Mouse (Mus musculus) stomach, embryonic 14.5 days (tissue): ENCODE results near the gene Tns3. TPM values are rescaled to one million over a fixed set of nuclear protein-coding genes. Genes with fewer than 3 reads are reported as not detected.

Experiments used
- ATAC-seq: fragments of 200-750 bp; cut with Nextera tagmentation; 2 replicates; pipeline ENCODE4 v1.8.0; 2017; ENCODE audit warnings: low read depth, moderate TSS enrichment; ENCODE audit not compliant: insufficient number of reproducible peaks, insufficient read depth, low FRiP score
- H3K27ac ChIP-seq: fragments of 300-500 bp; sonication (generic); 2 replicates; pipeline ENCODE4 v1.5.1; 2014; ENCODE audit warnings: mild to moderate bottlenecking, low read length, moderate library complexity, mixed read lengths
- H3K27me3 ChIP-seq: fragments of 300-500 bp; sonication (generic); 2 replicates; pipeline ENCODE4 v1.6.1; 2014; ENCODE audit warnings: low read length, control low read depth, mixed read lengths; ENCODE audit not compliant: control insufficient read depth, insufficient read depth
- H3K36me3 ChIP-seq: fragments of 300-500 bp; sonication (generic); 2 replicates; pipeline ENCODE4 v1.6.1; 2014; ENCODE audit warnings: mild to moderate bottlenecking, control low read depth, low read length, moderate library complexity, mixed read lengths; ENCODE audit not compliant: control insufficient read depth, insufficient read depth
- H3K4me1 ChIP-seq: fragments of 300-500 bp; sonication (generic); 2 replicates; pipeline ENCODE4 v1.6.1; 2014; ENCODE audit warnings: low read length, control low read depth, mixed read lengths; ENCODE audit not compliant: control insufficient read depth, insufficient read depth
- H3K4me2 ChIP-seq: fragments of 300-500 bp; sonication (generic); replicated peaks from 2 replicates; pipeline ENCODE4 v1.6.1; 2014; ENCODE audit warnings: low read depth, low read length, control low read depth
- H3K4me3 ChIP-seq: fragments of 300-500 bp; sonication (generic); 2 replicates; pipeline ENCODE4 v1.5.1; 2014; ENCODE audit warnings: low read depth, low read length, control low read depth
- H3K9ac ChIP-seq: fragments of 300-500 bp; sonication (generic); replicated peaks from 2 replicates; pipeline ENCODE4 v1.6.1; 2014; ENCODE audit warnings: low read depth, mild to moderate bottlenecking, control low read depth, low read length, moderate library complexity, mixed read lengths
- H3K9me3 ChIP-seq: fragments of 300-500 bp; sonication (generic); 2 replicates; pipeline ENCODE4 v1.6.1; 2016; ENCODE audit warnings: low read depth, low read length, control low read depth; ENCODE audit not compliant: control insufficient read depth
- WGBS: fragments of 180-500 bp; shearing (Covaris S2); extraction: QIAGEN DNeasy Blood & Tissue Kit; methylation state at CpG from one replicate; pipeline ENCODE4 v1.1.7; 2014; 5-methylcytosine and 5-hydroxymethylcytosine counted together
- polyA plus RNA-seq: library from polyadenylated mRNA; unstranded; fragments of >200 nt; fragmentation: Nextera tagmentation; extraction: Ambion mirVana; gene quantifications from 2 replicates; pipeline ENCODE4 v1.2.1, GENCODE M21; 2014

Tns3 gene
- polyA plus RNA-seq, 1 experiment from 2014 or later = 31.2 TPM

GRCm38 (mm10) chr11:8583137-8583536, 81.2 kb downstream of the Tns3 start:
- peaks cover 17% of the 10 kb centered on the region for H3K4me1 ChIP-seq
- peak overlapping the region; percentile 52; the same call in 1 of the 2 replicates for H3K27ac ChIP-seq
- WGBS = 76% methylated on average over 3 of the region's 3 CpGs
- H3K36me3 ChIP-seq = peaks cover 3% of the 10 kb centered on the region; the same call in 1 of the 2 replicates
- ATAC-seq = no peak
- no peaks in the 10 kb centered on the region for H3K27me3 ChIP-seq
- H3K4me3 ChIP-seq = no peak overlapping the region
- H3K4me2 ChIP-seq = no peak overlapping the region
- no peaks in the 10 kb centered on the region for H3K9me3 ChIP-seq
- H3K9ac ChIP-seq = no peak overlapping the region

- Histone ChIP-seq H3K36me3 (peaks cover 9% of the 10 kb centered on the region), H3K9me3 (no peaks in the 10 kb centered on the region), H3K4me3 (no peak overlapping the region), H3K4me2 (no peak overlapping the region), H3K9ac (no peak overlapping the region), H3K27ac (no peak overlapping the region), H3K4me1 (peaks cover 15% of the 10 kb centered on the region), H3K27me3 (no peaks in the 10 kb centered on the region)
- WGBS = 74% methylated on average over 10 of the region's 10 CpGs
- peak; percentile 44 for ATAC-seq
Measured at GRCm38 (mm10) chr11:8582101-8582920, 82.0 kb downstream of the Tns3 start.

GRCm38 (mm10) chr11:8579789-8580188, 84.5 kb downstream of the Tns3 start:
- no peaks in the 10 kb centered on the region for H3K27me3 ChIP-seq
- WGBS = 60% methylated on average over 5 of the region's 5 CpGs
- peaks cover 16% of the 10 kb centered on the region for H3K36me3 ChIP-seq
- no peaks in the 10 kb centered on the region for H3K9me3 ChIP-seq
- H3K4me2 ChIP-seq = no peak overlapping the region
- H3K4me1 ChIP-seq = peaks cover 20% of the 10 kb centered on the region
- ATAC-seq = no peak
- no peak overlapping the region for H3K9ac ChIP-seq
- no peak overlapping the region for H3K4me3 ChIP-seq
- peak overlapping the region; percentile 52; the same call in 1 of the 2 replicates for H3K27ac ChIP-seq

- Histone ChIP-seq H3K27ac (peak overlapping the region; percentile 21; the same call in 1 of the 2 replicates), H3K4me1 (peaks cover 22% of the 10 kb centered on the region; the same call in 1 of the 2 replicates), H3K4me3 (no peak overlapping the region), H3K9ac (no peak overlapping the region), H3K9me3 (no peaks in the 10 kb centered on the region), H3K4me2 (no peak overlapping the region), H3K27me3 (no peaks in the 10 kb centered on the region), H3K36me3 (peaks cover 18% of the 10 kb centered on the region)
- ATAC-seq = no peak; the same call in 1 of the 2 replicates
- WGBS = 76% methylated on average over 10 of the region's 10 CpGs
Measured at GRCm38 (mm10) chr11:8575217-8576180, 88.8 kb downstream of the Tns3 start.

DNA sequence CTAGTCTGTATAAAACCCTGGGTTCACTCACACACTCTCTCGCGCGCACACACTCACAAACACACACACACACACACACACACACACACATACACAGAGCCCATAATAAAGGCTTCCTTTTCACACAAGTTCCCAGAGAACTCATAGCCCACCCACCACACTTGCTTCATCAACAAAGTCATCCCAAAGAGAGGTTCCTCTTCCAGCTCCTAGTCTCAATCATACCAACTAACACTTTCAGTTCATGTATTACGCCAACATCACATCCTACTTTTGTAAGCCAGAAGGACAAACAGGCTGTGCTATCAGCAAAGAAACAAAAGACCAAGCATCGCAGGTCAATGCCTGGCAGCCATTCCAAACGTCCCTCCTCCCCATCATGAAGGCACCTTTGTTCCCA, 89.8 kb downstream of the Tns3 start:
- 80% methylated on average over 6 of the region's 6 CpGs for WGBS
- Histone ChIP-seq H3K4me2 (no peak overlapping the region), H3K4me3 (no peak overlapping the region), H3K4me1 (peaks cover 26% of the 10 kb centered on the region; the same call in 1 of the 2 replicates), H3K27me3 (no peaks in the 10 kb centered on the region), H3K9ac (no peak overlapping the region), H3K36me3 (peaks cover 18% of the 10 kb centered on the region), H3K9me3 (no peaks in the 10 kb centered on the region), H3K27ac (no peak overlapping the region)
- no peak for ATAC-seq

DNA sequence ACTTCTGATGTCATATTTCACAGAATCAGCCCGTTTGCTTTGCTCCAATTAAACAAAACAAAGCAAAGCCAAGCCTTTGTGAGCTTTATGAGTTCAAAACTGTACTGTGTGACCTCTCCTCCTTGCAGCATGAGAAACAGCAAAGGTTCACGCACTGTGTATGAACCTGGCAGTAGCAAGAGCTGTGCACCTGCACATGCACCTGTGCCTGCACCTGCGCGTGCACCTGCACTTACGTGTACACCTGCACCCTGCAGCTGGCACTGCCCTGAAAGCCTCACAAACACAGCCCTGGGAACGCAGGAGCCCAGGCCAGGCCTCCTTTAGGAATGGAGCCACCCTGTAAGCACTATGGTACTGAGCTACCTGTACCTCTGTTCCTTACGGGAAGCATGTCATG, 91.6 kb downstream of the Tns3 start:
- ATAC-seq = peak; percentile 59
- H3K4me1 ChIP-seq = peaks cover 26% of the 10 kb centered on the region; the same call in 1 of the 2 replicates
- no peak overlapping the region for H3K9ac ChIP-seq
- no peaks in the 10 kb centered on the region for H3K9me3 ChIP-seq
- peak overlapping the region; percentile 80 for H3K27ac ChIP-seq
- 70% methylated on average over 7 of the region's 7 CpGs for WGBS
- H3K27me3 ChIP-seq = no peaks in the 10 kb centered on the region
- H3K4me2 ChIP-seq = no peak overlapping the region
- H3K4me3 ChIP-seq = no peak overlapping the region
- H3K36me3 ChIP-seq = peaks cover 15% of the 10 kb centered on the region

DNA sequence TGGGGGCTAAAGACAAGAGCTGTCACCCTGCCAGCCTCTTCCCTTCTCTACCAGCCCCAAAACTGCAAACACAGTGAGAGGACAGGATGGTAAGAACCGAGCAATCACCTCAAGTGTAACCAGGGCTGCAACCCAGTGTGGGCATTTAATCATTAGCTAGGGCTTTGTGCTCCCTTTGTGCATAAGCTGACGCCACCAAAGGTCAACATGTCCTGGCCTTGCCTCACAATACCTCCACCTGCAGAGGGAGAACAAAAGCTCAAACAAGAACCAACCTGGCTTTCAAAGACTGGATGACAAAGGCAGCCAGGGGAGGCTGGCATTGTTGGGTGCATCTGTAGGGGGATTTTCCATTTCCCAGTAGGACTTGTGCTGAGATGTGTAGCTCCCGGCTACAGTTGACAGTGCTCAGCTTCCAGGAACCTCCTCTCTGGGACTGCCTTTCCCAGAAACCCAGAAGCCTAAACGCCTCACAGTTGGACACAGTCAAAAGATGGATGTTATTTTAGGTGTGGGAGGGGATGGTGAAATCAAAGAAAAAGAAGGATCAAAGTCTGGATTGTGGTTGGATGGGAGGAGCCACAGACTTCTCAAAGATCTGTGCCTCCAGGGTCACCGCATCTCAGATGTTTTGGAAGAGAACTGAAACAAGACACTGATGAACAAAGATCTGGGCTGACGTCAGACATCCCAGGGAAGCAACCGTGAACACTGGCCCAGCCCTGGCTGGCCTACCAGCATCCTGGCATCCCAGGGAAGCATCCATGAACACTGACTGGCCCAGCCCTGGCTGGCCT, 94.9 kb downstream of the Tns3 start:
- H3K9ac ChIP-seq = no peak overlapping the region
- H3K4me1 ChIP-seq = peaks cover 17% of the 10 kb centered on the region; the same call in 1 of the 2 replicates
- H3K4me3 ChIP-seq = no peak overlapping the region
- no peaks in the 10 kb centered on the region for H3K9me3 ChIP-seq
- ATAC-seq = peak; percentile 82
- H3K36me3 ChIP-seq = 0 out of 2 replicates have a peak, but pooled peaks cover 4% of the 10 kb centered on the region
- WGBS = 45% methylated on average over 7 of the region's 7 CpGs
- H3K27ac ChIP-seq = peak overlapping the region; percentile 85
- H3K27me3 ChIP-seq = no peaks in the 10 kb centered on the region
- H3K4me2 ChIP-seq = no peak overlapping the region
